Mouse (Mus musculus) heart, postnatal 25 days (tissue): ENCODE measurements at regions not wholly inside any gene's neighbourhood (a gene's known extent, or its start where the extent isn't known, plus 50 kb on each side); places are given as distances from the start of the nearest gene placed in this dataset.

Source experiments
- DNase-seq: peaks from one replicate; pipeline ENCODE4 v3.0.0; 2022; ENCODE audit warnings: low spot score
- intact Hi-C: fragments of 180-260 bp; cut with DNase I; formaldehyde crosslinking; loops from one replicate; pipeline ENCODE4 v1.15.1; 2025

DNA sequence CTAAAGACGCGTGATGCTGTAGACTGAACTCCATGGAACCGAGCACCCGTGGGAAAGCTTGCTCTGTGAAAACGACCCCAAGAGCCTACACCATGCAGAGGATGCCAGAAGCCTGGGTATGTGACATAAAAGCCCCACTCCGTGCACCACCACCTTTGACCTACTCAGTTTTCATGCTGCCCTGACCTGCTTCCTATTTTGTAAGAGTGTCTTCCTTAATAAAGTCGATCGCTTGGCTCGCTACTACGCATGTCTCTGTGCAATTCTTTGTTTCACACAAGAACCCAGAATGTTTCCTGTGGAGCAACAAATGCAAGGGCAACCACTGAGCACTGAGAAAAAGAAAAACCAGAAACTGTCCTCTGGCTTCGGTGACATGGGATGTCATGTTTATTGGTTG lies 60.5 kb downstream of the Sec61b start:
- intact Hi-C loops: no loop called here

GRCm38 (mm10) chr4:47567694-47568093 lies 93.2 kb downstream of the Sec61b start:
- intact Hi-C loops: no loop called here
- DNase-seq: no peak

More for the DNA sequence above, 60.5 kb downstream of the Sec61b start:
- no peak for DNase-seq

DNA sequence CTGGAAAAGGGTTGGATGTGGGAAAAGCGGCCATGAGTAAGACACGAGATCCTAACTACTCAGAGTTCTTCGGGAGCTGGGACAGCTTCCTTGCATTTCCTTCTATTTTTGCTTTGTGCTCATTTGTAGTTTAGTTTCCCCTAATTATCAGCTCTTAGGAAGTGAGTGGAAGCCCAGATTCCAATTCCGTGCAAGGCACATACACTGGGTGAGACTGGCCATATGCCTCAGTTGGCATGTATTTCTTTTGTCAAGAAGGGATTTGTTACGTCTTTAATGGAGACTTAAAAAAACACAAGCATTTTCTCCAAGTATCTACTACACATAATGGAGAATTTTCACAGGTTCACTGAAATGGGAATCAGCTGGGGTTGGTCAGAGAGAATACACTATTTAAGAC lies 96.4 kb downstream of the Sec61b start:
- DNase-seq: no peak
- intact Hi-C loops: no loop called here

DNA sequence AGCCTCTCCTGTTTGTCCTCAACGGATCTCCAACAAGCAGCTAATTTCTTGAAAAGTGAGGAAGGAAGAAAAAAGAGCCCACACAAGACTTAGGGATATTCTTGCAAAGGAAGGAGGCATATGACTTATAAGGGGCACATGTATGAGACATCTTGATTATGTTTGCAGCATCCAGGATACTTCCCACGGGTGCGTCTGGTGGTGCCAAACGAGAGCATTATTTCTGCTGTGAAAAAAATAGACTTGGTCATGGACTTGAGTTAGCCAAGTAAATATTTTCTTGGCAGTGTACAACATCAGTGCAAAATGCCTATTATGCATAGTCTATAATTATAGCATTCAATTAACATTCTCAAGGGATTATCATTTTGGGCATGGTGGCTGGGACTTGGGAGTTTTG lies 101.6 kb downstream of the Sec61b start:
- no peak for DNase-seq
- intact Hi-C loops: loop anchor here (5.0 kb wide), 1 partner anchor 586 kb away; no protein-coding TSS in a partner anchor

DNA sequence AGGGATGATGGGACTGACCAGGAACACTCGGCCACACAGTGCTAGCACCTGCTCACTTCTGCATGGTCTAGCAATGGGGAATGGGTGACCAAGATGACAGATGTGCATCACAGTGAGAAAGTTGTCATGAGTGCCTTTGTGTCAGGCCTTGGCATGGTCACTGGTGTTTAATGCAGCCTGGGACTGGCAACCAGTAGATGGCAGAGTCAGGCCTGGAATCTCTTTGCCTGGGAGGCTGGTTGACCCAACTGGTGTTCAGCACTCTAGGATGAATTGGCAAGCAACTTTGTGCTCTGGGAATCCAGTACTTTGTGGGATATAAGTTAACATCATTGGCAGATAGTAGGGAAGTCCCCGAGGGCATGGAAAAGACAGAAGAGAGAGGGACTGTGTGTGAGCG lies 103.0 kb downstream of the Sec61b start:
- intact Hi-C loops: loop anchor here (5.0 kb wide), 1 partner anchor 585 kb away; no protein-coding TSS in a partner anchor
- DNase-seq: peak; percentile 13

DNA sequence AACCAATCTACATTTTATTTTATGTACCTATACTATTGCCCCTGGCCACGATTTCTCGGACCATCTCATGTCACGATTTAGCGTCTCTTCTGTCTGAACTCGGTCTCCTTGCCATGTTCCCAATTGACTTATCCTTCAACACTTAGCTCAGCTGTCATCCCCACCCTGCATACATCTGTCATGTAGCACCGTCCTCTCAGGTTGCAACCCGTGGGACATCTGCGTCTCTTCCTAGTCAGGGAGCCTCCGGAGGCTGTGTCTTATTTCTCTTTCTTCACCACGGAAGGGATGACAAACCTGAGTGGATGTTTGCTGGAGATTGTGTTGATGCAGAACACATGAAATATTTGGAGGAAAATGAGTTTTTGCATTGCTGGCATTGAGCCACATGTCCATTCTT lies 104.2 kb downstream of the Sec61b start:
- intact Hi-C loops: loop anchor here (5.0 kb wide), 1 partner anchor 584 kb away; no protein-coding TSS in a partner anchor

GRCm38 (mm10) chr4:47580556-47580955 lies 106.1 kb downstream of the Sec61b start:
- intact Hi-C loops: no loop called here
- DNase-seq: no peak

More for the DNA sequence above, 104.2 kb downstream of the Sec61b start:
- no peak for DNase-seq

DNA sequence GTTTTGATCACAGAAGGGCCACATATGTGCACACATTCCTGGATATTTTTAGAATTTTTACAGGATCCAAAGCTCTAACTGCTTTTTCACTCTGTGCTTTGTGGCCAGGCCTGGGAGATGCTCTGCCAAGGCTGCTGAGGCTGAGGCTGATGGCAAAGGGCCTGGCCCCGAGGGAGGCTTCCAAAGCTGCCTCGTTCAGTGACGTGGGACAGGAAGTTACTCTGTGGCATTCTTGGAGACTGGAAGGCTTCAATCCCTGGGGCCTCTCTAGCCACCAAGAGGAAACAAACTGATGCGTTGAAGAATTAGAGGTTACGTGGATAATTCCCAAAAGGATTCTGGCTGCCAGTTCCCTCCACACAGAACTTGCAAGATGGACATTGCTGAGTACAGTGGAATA lies 112.8 kb downstream of the Sec61b start:
- intact Hi-C loops: no loop called here
- DNase-seq: peak; percentile 69

DNA sequence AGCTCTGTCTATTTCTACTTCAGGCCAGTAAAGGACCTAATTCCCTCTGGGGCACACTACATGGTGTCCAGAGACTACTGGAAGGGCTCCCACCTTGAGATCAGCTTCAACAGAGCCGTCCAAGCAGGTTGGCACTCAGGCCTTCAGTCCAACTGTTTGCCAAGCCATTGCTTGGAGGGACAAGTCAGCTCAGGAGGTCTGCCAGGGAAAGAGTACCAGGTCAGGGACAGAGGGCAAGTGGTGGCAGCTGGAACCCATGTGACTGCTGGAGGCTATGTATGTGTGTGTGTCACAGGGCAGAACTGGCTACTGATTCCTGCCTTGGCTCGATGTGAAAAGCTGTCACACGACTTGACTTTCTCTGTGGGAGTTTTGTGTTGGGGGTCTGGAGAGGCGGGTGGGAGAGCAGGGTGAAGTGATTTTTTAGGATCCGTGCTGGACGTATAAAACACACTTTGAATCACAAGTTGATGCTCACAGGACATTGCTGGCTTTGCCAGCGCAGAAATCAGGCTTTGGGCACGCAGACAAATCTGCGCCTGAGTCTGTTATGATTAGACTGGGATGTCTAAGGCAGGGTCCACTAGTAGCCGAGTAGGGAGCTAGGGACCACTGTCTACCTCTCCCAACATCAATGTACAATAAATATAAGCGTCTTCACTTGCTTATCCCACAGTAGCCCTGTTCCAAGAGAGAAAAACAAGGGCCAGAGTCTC lies 118.0 kb downstream of the Sec61b start:
- DNase-seq: no peak
- intact Hi-C loops: no loop called here

GRCm38 (mm10) chr4:47593155-47593554 lies 118.7 kb downstream of the Sec61b start:
- intact Hi-C loops: loop anchor here (1.0 kb wide), 1 partner anchor 452 kb away; the partner anchor contains the start of gene Nr4a3

DNA sequence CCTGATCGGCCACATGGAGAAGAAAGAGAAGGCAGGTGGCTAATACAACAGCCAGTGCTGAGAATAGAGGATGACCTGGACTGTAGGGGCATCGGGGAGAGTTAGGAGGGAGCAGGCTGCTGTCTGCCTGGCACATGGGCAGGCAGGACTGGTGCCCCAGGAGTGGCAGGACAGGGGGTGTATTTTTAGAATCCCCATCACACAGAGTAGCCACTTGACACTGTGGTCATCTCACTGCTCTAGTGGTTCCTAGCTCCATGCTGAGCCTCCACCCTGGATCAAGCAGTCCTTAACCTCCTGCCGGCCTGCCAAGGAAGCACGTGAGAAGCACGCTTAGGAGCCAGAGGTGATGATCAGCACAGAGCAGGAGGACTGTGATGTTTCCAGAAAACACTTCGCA lies 119.7 kb downstream of the Sec61b start:
- intact Hi-C loops: no loop called here
- DNase-seq: peak; percentile 24

More at GRCm38 (mm10) chr4:47593155-47593554, 118.7 kb downstream of the Sec61b start:
- no peak for DNase-seq

DNA sequence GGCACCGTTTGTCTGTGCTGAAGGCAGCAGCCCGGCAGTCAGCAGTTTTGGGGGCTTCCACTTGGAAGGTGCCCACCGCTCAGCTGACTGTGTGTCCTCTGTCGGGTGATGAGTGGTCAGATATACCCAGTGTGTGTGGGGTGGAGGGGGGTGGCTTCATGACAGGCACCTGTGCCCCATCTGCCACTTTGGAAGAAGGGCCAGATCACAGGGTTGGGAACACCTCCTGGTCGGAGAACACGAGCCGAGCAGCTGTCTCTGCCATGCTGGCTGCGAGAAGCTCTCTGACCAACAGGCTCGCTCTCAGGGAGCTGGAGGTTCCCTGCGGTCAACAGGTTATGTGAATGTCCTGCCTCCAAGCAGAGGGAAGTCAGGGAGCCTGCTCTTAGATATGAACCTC lies 121.4 kb downstream of the Sec61b start:
- DNase-seq: no peak
- intact Hi-C loops: no loop called here

DNA sequence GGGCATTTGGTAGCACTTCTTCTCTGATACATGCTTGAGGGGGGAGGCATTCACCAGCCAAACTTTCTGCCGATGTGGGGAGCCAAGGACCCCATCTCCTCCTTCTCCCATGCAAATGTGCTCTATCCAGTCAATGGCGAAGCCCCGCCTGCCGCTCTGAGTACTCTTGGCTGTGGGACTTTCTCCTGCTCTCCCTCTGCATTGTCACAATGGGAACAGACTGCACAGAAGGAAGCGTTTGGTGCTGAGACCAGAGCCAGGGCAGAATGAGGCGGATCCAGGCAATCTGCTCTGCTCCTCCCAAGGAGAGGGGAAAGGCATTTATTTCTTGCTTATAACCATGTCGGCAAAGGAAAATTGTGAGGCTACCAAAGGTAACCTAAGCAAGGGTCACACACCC lies 123.1 kb downstream of the Sec61b start:
- intact Hi-C loops: no loop called here
- no peak for DNase-seq

DNA sequence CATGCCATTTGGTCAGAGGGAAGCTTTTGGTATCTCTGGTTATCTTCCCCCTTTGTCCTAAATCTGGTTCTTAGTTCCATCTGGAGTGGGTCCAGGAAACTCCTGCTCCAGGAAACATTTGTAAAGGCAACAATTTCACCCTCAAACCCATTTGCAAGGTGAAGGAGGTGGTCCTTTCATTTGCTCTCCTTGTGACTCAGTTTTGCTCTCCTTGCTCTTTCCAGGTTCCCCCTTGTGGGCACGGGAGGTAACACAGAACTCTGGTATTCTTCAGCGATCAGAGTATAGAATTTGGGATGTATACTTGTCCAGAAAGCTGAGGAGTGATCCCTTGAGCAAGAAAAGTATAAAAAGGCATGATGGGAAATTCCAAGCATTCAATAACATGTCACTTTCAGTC lies 123.8 kb downstream of the Sec61b start:
- intact Hi-C loops: no loop called here
- no peak for DNase-seq

GRCm38 (mm10) chr4:47601301-47602070 lies 127.0 kb downstream of the Sec61b start:
- intact Hi-C loops: no loop called here
- no peak for DNase-seq

DNA sequence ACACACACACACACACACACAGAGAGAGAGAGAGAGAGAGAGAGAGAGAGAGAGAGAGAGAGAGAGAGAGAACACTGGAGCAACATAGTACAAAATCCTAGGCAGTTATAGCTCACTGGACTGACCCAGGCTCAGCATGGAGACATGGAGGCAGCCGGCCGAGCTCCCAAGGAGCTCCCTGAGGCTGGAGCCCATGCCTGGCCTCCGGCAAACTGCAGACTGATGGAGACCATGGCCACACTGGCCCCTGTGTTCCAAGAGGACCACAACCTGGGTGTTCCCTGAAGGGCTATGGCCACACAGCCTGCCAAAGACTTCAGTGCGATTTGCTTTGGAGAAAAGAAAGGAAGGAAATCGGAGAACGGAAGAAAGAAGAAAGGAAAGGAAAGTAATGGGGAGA lies 128.9 kb downstream of the Sec61b start:
- intact Hi-C loops: no loop called here
- no peak for DNase-seq

DNA sequence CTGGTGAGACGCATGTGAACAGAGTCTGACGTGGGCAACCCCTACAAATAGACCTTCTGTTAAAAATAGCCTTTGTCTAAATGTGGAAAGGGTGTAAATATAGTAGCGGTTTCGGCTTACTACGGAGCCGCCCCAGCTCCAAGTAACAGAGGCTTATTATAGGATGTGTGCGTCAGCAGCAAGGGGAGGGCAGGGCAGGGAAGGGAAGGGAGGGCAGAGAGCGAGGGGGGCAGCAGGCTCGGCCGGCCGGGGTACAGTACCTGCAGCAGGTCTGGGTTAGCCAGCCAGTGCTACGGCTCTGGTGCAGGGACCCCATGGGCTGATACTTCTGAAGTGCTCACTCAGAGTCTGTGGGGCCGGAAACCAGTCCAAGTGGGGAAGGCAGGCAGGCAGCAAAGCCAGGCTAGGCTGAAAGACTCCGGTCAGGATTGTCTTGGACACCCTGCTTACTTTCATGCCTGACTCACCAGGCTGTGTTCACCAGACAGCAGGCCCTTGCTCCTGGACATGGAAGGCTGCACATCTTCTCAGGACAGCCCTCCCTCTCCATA lies 129.5 kb downstream of the Sec61b start:
- intact Hi-C loops: loop anchor here (2.0 kb wide), 1 partner anchor 67 kb away; no protein-coding TSS in a partner anchor
- peak; percentile 45 for DNase-seq

- DNase-seq: no peak
- intact Hi-C loops: loop anchor here (2.0 kb wide), 1 partner anchor 65 kb away; no protein-coding TSS in a partner anchor
Measured at GRCm38 (mm10) chr4:47605676-47606075, 131.2 kb downstream of the Sec61b start.

- intact Hi-C loops: no loop called here
- no peak for DNase-seq
Measured at GRCm38 (mm10) chr4:47608673-47609072, 134.2 kb downstream of the Sec61b start.

DNA sequence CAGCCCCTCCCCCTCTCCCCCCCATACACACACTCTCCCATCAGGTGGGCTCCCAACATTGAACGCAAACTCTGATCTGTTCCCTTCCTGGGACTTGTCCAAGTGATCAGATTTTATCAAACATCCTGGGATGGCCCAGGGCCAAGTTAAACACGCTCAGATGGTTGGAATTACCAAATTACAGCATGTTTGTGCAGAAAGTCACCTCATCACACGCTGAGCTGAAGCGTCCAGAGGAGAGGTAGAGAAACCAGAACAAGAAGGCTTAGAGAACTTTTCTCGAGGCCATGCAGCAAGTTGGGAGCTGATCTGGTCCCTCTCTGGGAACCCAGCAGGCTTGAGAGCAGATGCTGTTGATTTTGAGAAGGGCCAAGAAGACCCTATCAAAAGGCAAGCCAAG lies 136.5 kb downstream of the Sec61b start:
- DNase-seq: no peak
- intact Hi-C loops: no loop called here

DNA sequence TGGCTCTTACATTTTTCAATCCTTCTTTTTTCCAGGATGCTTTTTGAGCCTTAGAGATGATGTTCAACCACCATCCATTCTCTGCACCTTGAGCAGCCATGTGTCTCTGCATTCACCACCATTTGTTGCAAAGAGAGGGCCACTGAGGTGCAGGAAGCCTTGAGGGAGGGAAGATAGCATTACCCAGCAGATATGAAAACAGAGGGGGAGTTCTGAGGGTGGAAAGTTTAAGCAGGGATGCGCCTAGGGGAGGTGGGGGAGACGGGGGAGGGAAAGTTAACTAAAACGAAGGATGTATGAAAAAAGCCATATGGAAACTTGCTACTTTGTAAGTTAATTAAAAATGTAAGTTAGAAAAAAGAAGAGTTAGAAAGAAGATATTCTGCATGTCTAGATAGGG lies 142.1 kb downstream of the Sec61b start:
- DNase-seq: no peak
- intact Hi-C loops: no loop called here
